Mouse (Mus musculus) embryonic facial prominence, embryonic 13.5 days (tissue): ENCODE measurements at regions not wholly inside any gene's neighbourhood (a gene's known extent, or its start where the extent isn't known, plus 50 kb on each side); places are given as distances from the start of the nearest gene placed in this dataset.

Experiments
- ATAC-seq: fragments of 200-750 bp; cut with Nextera tagmentation; 2 replicates; pipeline ENCODE4 v1.8.0; 2017; ENCODE audit warnings: low read depth; ENCODE audit not compliant: insufficient number of reproducible peaks, insufficient read depth, low FRiP score, low TSS enrichment
- H3K27ac ChIP-seq: fragments of 300-500 bp; sonication (generic); 2 replicates; pipeline ENCODE4 v1.5.1; 2015; ENCODE audit warnings: moderate library complexity, mild to moderate bottlenecking, inconsistent platforms
- H3K27me3 ChIP-seq: fragments of 300-500 bp; sonication (generic); 2 replicates; pipeline ENCODE4 v1.6.1; 2015; ENCODE audit warnings: mild to moderate bottlenecking, inconsistent platforms
- H3K36me3 ChIP-seq: fragments of 300-500 bp; sonication (generic); 2 replicates; pipeline ENCODE4 v1.6.1; 2015; ENCODE audit warnings: mild to moderate bottlenecking, inconsistent platforms
- H3K4me1 ChIP-seq: fragments of 300-500 bp; sonication (generic); 2 replicates; pipeline ENCODE4 v1.6.1; 2015; ENCODE audit warnings: inconsistent platforms
- H3K4me2 ChIP-seq: fragments of 300-500 bp; sonication (generic); 2 replicates; pipeline ENCODE4 v1.6.1; 2015; ENCODE audit warnings: moderate library complexity, mild to moderate bottlenecking, inconsistent platforms
- H3K4me3 ChIP-seq: fragments of 300-500 bp; sonication (generic); 2 replicates; pipeline ENCODE4 v1.5.1; 2015; ENCODE audit warnings: mild to moderate bottlenecking, inconsistent platforms
- H3K9ac ChIP-seq: fragments of 300-500 bp; sonication (generic); 2 replicates; pipeline ENCODE4 v1.6.1; 2015; ENCODE audit warnings: mild to moderate bottlenecking, inconsistent platforms
- H3K9me3 ChIP-seq: fragments of 300-500 bp; sonication (generic); 2 replicates; pipeline ENCODE4 v1.6.1; 2016; ENCODE audit warnings: inconsistent platforms
- WGBS: fragments of 180-500 bp; shearing (Covaris S2); methylation state at CpG from one replicate; pipeline ENCODE4 v1.1.7; 2015; ENCODE audit warnings: mixed read lengths; 5-methylcytosine and 5-hydroxymethylcytosine counted together

- Histone ChIP-seq H3K4me1 (no peaks in the 10 kb centered on the region), H3K27ac (no peak overlapping the region), H3K4me2 (no peak overlapping the region), H3K9me3 (no peaks in the 10 kb centered on the region), H3K4me3 (no peak overlapping the region), H3K36me3 (no peaks in the 10 kb centered on the region), H3K27me3 (no peaks in the 10 kb centered on the region), H3K9ac (no peak overlapping the region)
- WGBS, result 69% methylated on average over 5 of the region's 5 CpGs
- ATAC-seq, result no peak
These were observed 495.8 kb downstream of the Trib2 start for GRCm38 (mm10) chr12:15320697-15321449.

- Histone ChIP-seq H3K36me3 (no peaks in the 10 kb centered on the region), H3K4me2 (no peak overlapping the region), H3K9ac (no peak overlapping the region), H3K9me3 (no peaks in the 10 kb centered on the region), H3K27me3 (no peaks in the 10 kb centered on the region), H3K27ac (no peak overlapping the region), H3K4me1 (no peaks in the 10 kb centered on the region), H3K4me3 (no peak overlapping the region)
- ATAC-seq, result no peak
- 58% methylated on average over 1 of the region's 1 CpGs for WGBS
These were observed 497.1 kb downstream of the Trib2 start for GRCm38 (mm10) chr12:15319647-15320046.

GRCm38 (mm10) chr12:15294898-15295297, 521.8 kb downstream of the Trib2 start:
- WGBS, result 94% methylated on average over 2 of the region's 2 CpGs
- H3K9me3 ChIP-seq, result no peaks in the 10 kb centered on the region
- H3K9ac ChIP-seq, result no peak overlapping the region
- H3K27me3 ChIP-seq, result no peaks in the 10 kb centered on the region
- no peaks in the 10 kb centered on the region for H3K4me1 ChIP-seq
- no peak overlapping the region for H3K4me3 ChIP-seq
- H3K27ac ChIP-seq, result no peak overlapping the region
- no peak for ATAC-seq
- no peak overlapping the region for H3K4me2 ChIP-seq
- no peaks in the 10 kb centered on the region for H3K36me3 ChIP-seq

- 93% methylated on average over 1 of the region's 1 CpGs for WGBS
- Histone ChIP-seq H3K27ac (no peak overlapping the region), H3K9me3 (no peaks in the 10 kb centered on the region), H3K4me2 (no peak overlapping the region), H3K4me3 (no peak overlapping the region), H3K4me1 (no peaks in the 10 kb centered on the region), H3K27me3 (no peaks in the 10 kb centered on the region), H3K36me3 (no peaks in the 10 kb centered on the region), H3K9ac (no peak overlapping the region)
- ATAC-seq, result no peak
These were observed 554.6 kb downstream of the Trib2 start for GRCm38 (mm10) chr12:15262165-15262564.

GRCm38 (mm10) chr12:15261604-15262003, 555.1 kb downstream of the Trib2 start:
- no peak for ATAC-seq

GRCm38 (mm10) chr12:15260907-15261415, 555.8 kb downstream of the Trib2 start:
- WGBS, result 62% methylated on average over 2 of the region's 2 CpGs
- H3K27ac ChIP-seq, result no peak overlapping the region
- no peaks in the 10 kb centered on the region for H3K36me3 ChIP-seq
- H3K4me2 ChIP-seq, result no peak overlapping the region
- ATAC-seq, result no peak
- H3K4me3 ChIP-seq, result no peak overlapping the region
- no peaks in the 10 kb centered on the region for H3K4me1 ChIP-seq
- H3K27me3 ChIP-seq, result no peaks in the 10 kb centered on the region
- no peaks in the 10 kb centered on the region for H3K9me3 ChIP-seq
- no peak overlapping the region for H3K9ac ChIP-seq

More at GRCm38 (mm10) chr12:15261604-15262003, 555.1 kb downstream of the Trib2 start:
- H3K27ac ChIP-seq, result no peak overlapping the region
- no peaks in the 10 kb centered on the region for H3K27me3 ChIP-seq
- no peaks in the 10 kb centered on the region for H3K4me1 ChIP-seq
- no peak overlapping the region for H3K9ac ChIP-seq
- H3K4me3 ChIP-seq, result no peak overlapping the region
- 87% methylated on average over 1 of the region's 1 CpGs for WGBS
- H3K36me3 ChIP-seq, result no peaks in the 10 kb centered on the region
- no peak overlapping the region for H3K4me2 ChIP-seq
- H3K9me3 ChIP-seq, result no peaks in the 10 kb centered on the region

GRCm38 (mm10) chr12:15244966-15245365, 571.8 kb downstream of the Trib2 start:
- Histone ChIP-seq H3K4me3 (no peak overlapping the region), H3K9ac (no peak overlapping the region), H3K9me3 (no peaks in the 10 kb centered on the region), H3K4me2 (no peak overlapping the region), H3K27me3 (no peaks in the 10 kb centered on the region), H3K36me3 (no peaks in the 10 kb centered on the region), H3K27ac (no peak overlapping the region), H3K4me1 (no peaks in the 10 kb centered on the region)
- no peak for ATAC-seq
- WGBS, result 80% methylated on average over 4 of the region's 4 CpGs

- WGBS, result 83% methylated on average over 5 of the region's 5 CpGs
These were observed 594.1 kb downstream of the Trib2 start for GRCm38 (mm10) chr12:15222497-15223170.

GRCm38 (mm10) chr12:15218504-15218903, 598.2 kb downstream of the Trib2 start:
- H3K4me1 ChIP-seq, result no peaks in the 10 kb centered on the region
- H3K9ac ChIP-seq, result no peak overlapping the region
- no peak for ATAC-seq
- H3K4me3 ChIP-seq, result no peak overlapping the region
- H3K36me3 ChIP-seq, result no peaks in the 10 kb centered on the region
- H3K27me3 ChIP-seq, result no peaks in the 10 kb centered on the region
- H3K27ac ChIP-seq, result no peak overlapping the region
- 71% methylated on average over 8 of the region's 8 CpGs for WGBS
- H3K9me3 ChIP-seq, result no peaks in the 10 kb centered on the region
- no peak overlapping the region for H3K4me2 ChIP-seq

More at GRCm38 (mm10) chr12:15222497-15223170, 594.1 kb downstream of the Trib2 start:
- Histone ChIP-seq H3K36me3 (no peaks in the 10 kb centered on the region), H3K27me3 (no peaks in the 10 kb centered on the region), H3K4me2 (no peak overlapping the region), H3K4me1 (no peaks in the 10 kb centered on the region), H3K9ac (no peak overlapping the region), H3K27ac (no peak overlapping the region), H3K9me3 (no peaks in the 10 kb centered on the region), H3K4me3 (no peak overlapping the region)
- no peak for ATAC-seq

- H3K9me3 ChIP-seq, result no peaks in the 10 kb centered on the region
- ATAC-seq, result no peak
- 68% methylated on average over 3 of the region's 3 CpGs for WGBS
These were observed 600.5 kb downstream of the Trib2 start for GRCm38 (mm10) chr12:15216180-15216579.

GRCm38 (mm10) chr12:15174411-15175041, 642.2 kb downstream of the Trib2 start:
- no peak for ATAC-seq
- no peak overlapping the region for H3K4me3 ChIP-seq
- no peak overlapping the region for H3K9ac ChIP-seq
- no peak overlapping the region for H3K27ac ChIP-seq
- H3K36me3 ChIP-seq, result no peaks in the 10 kb centered on the region
- H3K9me3 ChIP-seq, result no peaks in the 10 kb centered on the region
- H3K4me1 ChIP-seq, result no peaks in the 10 kb centered on the region
- H3K4me2 ChIP-seq, result no peak overlapping the region
- no peaks in the 10 kb centered on the region for H3K27me3 ChIP-seq
- 50% methylated on average over 6 of the region's 6 CpGs for WGBS

More at GRCm38 (mm10) chr12:15216180-15216579, 600.5 kb downstream of the Trib2 start:
- no peaks in the 10 kb centered on the region for H3K4me1 ChIP-seq
- H3K36me3 ChIP-seq, result no peaks in the 10 kb centered on the region
- no peak overlapping the region for H3K9ac ChIP-seq
- no peak overlapping the region for H3K27ac ChIP-seq
- H3K4me3 ChIP-seq, result no peak overlapping the region
- H3K27me3 ChIP-seq, result no peaks in the 10 kb centered on the region
- no peak overlapping the region for H3K4me2 ChIP-seq
